In the genomic region with DNA sequence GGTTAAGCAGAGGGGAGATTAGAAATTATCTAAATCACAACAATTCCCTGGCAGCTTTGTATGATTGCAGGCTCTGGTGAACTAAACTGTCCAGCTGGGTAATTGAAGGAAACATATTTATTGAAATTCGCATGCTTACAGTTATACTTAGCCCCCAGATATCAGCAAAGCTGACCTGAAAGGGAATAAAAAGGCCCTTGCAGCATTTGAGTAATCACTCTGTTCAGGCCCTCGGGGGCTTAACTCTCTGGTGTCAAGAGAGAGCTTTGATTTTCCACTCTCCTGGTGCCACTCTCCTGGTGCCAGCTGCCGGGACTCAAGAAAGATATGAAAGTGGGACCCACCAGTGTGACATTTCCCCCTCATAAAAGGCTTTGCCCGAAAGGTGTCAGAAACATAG, we compare ENCODE assay signal across 12 mouse cellular contexts.
"Had no signal": no experiment of that assay in that cellular context is flagged by ENCODE, and none has a peak within 500 bp of the region (broad histone marks: within the 10 kb centered on the region; RNA-seq: fewer than 3 reads in every experiment).

No protein-coding gene starts in this region.

- H3K4me3 ChIP-seq: limb, embryonic 13.5 days; liver, embryonic 15.5 days; midbrain, embryonic 12.5 days; stomach, embryonic 15.5 days had no signal

- ATAC-seq: intestine, embryonic 16.5 days had no signal

- H3K36me3 ChIP-seq: limb, embryonic 13.5 days; liver, embryonic 15.5 days; midbrain, embryonic 12.5 days; stomach, embryonic 15.5 days had no signal

- H3K4me2 ChIP-seq: limb, embryonic 13.5 days; liver, embryonic 15.5 days; lung, embryonic 14.5 days; midbrain, embryonic 12.5 days; stomach, embryonic 15.5 days had no signal

- H3K4me1 ChIP-seq: limb, embryonic 13.5 days; liver, embryonic 15.5 days; midbrain, embryonic 12.5 days; stomach, embryonic 15.5 days had no signal

- H3K9ac ChIP-seq: limb, embryonic 13.5 days; liver, embryonic 15.5 days; lung, embryonic 14.5 days; midbrain, embryonic 12.5 days; stomach, embryonic 15.5 days had no signal

- H3K27ac ChIP-seq: limb, embryonic 13.5 days; liver, embryonic 15.5 days; midbrain, embryonic 12.5 days; stomach, embryonic 15.5 days had no signal

- H3K27me3 ChIP-seq: limb, embryonic 13.5 days; liver, embryonic 15.5 days; midbrain, embryonic 12.5 days; stomach, embryonic 15.5 days had no signal

- H3K9me3 ChIP-seq: limb, embryonic 13.5 days; liver, embryonic 15.5 days; midbrain, embryonic 12.5 days; stomach, embryonic 15.5 days had no signal

- DNase-seq: kidney, adult 2 months; left cerebral cortex, postnatal 4 days; lung, embryonic 14.5 days; lung, postnatal 10 days; lung, postnatal 4 days; right cerebral cortex, postnatal 14 days; thymus, postnatal 36 days had no signal
